Mouse (Mus musculus): Measurements from ENCODE around the gene Cdk2.

- no peak for TF ChIP-seq EP300 (IDR thresholded peaks at IDR 0.05)
- no peak for TF ChIP-seq CTCF (IDR thresholded peaks at IDR 0.05)
These were observed 936 bp downstream of the Cdk2 start, which contains the start of gene Pmel for GRCm38 (mm10) chr10:128703895-128704294.

Measured in lung, postnatal 0 days (tissue).